Mouse (Mus musculus): ENCODE data around the gene Ell2.
"Not testable (repeated sequence)": the region's sequence is repeated elsewhere in the genome, so short reads cannot be mapped to it uniquely, and the experiment has no call there.

Ell2 gene

GRCm38 (mm10) chr13:75706457-75706856, at the start of gene Ell2:
TSS of gene Ell2 (plus strand) at chr13:75706757.
- DNase-seq = no peak

DNA sequence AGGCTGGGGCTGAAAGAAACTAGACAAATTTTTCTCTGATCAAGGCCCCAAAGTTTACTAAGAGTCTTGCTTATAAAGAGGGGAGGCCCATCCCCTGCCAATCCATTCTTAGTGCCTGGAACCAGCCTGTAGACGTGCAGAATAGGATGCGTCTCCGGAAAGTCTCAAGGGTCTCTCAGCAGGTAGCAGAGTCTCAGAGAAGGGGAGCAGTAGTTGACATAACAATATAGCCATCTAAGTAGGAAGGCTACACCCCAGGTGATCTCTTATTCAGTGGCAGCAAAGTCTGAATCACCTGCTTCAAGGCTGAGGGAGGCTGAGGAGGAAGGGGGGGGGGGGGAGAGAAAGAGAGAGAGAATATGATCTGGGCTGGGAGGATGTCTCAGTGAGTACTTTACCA, 21.1 kb upstream of the Ell2 start:
- DNase-seq = no peak

GRCm38 (mm10) chr13:75686995-75687394, 19.6 kb upstream of the Ell2 start:
- DNase-seq = no peak

- DNase-seq = no peak
These were observed 14.9 kb upstream of the Ell2 start for GRCm38 (mm10) chr13:75691625-75692024.

DNA sequence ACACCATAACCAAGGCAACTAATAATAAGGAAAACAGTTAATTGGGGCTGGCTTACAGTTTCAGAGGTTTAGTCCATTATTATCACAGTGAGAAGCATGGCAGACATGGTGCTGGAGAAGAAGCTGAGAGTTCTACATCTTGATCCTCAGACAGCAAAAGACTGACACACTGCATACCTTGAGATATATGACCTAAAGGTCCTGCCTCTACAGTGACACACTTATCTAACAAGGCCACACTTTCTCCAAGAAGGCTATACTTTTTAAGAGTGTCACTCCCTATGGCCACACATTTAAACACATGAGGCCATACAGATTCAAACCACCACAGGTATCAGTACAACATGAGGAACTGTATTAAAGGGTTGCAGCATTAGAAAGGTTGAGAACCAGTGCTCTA, 13.5 kb upstream of the Ell2 start:
- no peak for DNase-seq

DNA sequence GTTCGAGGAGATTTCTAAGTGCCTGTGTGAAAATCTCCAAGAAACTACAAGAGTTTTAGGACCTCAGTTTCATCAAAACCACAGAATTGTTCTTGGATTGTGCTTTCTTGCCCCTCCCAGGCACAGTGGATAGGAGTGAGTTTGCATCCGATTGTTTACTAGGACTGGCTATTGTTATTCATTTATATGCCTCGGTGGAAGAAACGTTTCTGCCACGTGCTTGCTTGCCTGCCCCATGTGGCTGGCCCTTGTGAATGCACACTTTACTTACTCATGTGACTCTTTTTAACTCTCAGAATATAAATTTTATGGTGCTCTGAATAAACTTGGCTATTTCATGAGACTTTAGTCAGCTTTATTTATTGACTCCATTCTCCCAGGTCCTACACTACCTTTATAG, 3.7 kb upstream of the Ell2 start:
- DNase-seq = no peak

- DNase-seq = peak; percentile 95 to 96
These were observed 592 bp downstream of the Ell2 start for GRCm38 (mm10) chr13:75706882-75707816.

- DNase-seq = peak; percentile 76 to 77
These were observed 1.5 kb downstream of the Ell2 start for GRCm38 (mm10) chr13:75707821-75708636.

DNA sequence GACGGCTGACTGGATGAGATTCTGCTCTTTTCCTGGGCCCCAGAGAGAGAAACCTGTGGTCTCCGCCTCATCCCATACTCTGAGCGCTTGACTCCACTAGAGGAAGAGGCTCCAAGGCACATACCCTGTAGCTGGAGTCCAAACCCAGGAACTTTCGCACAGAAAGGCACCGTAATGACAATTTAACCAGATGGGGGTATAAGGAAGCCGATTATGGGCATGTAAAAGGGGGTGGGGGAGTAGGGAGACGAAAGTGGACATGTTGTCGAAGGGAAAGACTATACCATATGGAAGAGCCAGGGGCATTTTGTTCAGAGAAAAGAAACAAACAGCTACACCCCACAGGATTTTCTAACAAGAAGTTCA, 2.1 kb downstream of the Ell2 start:
- no peak for DNase-seq

- no peak for DNase-seq
These were observed 2.6 kb downstream of the Ell2 start for GRCm38 (mm10) chr13:75709026-75709778.

DNA sequence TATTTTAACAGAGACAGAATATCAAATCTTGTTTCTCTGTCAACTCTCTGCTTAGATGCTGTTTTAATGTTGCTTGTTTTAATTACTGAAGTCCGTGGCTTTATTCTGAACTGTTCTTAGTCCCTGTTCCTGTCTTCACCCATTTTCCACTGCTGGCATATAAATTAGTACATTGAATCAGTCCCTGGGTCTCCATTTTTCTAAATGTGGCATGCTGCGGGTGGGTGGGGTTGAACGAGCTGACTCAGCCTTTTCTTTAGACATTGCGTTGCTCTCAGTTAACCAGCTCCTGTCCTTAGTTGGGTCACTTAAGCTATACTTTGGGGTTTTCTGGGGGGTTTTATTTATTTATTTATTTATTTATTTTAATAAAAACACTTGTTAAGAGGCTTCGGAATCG, 3.6 kb downstream of the Ell2 start:
- no peak for DNase-seq

- DNase-seq = not testable (repeated sequence)
These were observed 5.0 kb downstream of the Ell2 start for GRCm38 (mm10) chr13:75711517-75711916.

GRCm38 (mm10) chr13:75712544-75712943, 6.0 kb downstream of the Ell2 start:
- not testable (repeated sequence) for DNase-seq

DNA sequence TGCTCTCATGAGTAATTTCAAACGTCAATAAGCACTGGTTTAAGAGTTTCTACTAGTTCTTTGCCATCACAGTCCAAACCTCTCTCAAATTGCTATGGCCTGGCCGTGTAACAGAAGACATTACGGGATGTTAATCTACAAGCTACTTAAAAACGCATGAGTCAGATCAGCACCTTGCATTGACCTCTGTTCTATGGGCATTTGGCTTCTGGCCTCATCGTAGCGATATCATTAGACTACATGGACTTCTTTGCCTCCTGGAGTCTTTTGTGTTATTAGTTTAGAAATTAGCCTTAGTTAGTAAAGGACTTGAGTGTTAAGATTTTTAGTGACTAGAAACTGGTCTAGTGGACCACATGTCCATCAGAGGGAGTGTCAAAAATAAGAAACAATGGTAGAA, 7.8 kb downstream of the Ell2 start:
- no peak for DNase-seq

DNA sequence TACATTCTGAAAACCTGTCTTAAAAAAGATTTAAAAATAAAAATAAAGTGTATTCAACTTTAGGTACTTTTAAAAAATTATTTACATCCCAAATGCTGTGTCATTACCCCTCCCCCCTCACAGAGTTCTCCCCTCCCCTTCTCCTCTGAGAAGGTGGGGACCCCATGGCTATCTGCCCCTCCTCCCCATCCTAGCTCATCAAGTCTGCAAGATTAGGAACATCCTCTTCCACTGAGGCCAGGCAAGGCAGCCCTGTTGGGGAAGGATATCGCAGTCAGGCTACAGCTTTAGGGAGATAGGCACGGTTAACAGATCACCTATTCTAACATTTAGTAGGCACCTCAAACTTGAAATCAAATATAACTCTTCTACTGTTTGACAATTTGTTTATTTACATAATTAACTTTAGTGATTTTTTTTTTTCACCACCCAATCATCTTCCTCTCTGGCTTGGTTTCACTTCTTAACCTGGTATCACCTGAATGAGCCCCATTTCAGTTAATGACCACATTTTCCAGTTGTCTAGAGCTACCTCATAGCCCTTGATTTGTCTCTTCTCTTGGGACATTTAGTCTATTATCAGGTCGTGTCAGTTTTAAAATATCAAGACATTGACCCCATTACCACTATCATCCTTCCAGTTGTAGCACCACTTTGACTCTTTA, 11.2 kb downstream of the Ell2 start:
- DNase-seq = no peak

- DNase-seq = no peak
These were observed 11.8 kb downstream of the Ell2 start for GRCm38 (mm10) chr13:75718376-75718775.

DNA sequence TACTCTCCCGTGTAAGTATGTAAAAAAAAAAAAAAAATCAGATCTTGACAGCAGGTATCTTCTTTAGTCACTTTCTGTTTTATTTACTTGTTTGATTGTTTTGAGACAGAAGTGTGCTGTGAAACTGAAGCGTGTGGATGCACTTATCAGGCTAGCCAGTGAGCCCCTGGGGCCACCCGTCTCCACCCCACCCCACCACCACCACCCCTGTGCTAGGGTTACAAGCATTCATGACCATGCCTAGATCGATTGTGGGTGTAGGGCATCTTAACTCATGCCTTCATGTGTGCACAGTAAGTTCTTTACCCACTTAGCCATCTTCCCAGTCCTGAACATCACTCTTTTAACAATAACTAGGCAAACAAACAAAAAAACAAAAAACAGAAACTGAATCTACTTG, 13.1 kb downstream of the Ell2 start:
- no peak for DNase-seq

GRCm38 (mm10) chr13:75726569-75727373, 20.2 kb downstream of the Ell2 start:
- no peak for DNase-seq

GRCm38 (mm10) chr13:75727932-75728331, 21.4 kb downstream of the Ell2 start:
- DNase-seq = no peak

- DNase-seq = no peak
These were observed 23.3 kb downstream of the Ell2 start for GRCm38 (mm10) chr13:75729834-75730233.

DNA sequence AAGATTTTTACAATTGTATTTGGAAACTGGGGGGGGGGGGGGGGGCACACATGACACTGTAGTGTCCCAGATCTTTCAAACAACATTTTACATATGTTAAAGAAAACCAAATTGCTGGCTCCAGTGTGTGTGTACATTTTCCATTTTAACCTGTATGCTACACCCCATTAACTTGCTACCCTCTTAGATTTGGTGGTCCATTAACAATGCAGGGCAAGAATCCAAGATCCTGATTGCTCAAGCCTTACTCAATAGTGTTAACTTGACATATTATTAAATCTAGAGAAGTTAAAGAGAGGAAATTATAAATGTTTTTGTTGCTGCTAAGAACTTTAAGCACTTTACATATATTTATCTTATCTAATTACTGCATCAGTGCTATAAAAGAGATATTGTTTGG, 24.2 kb downstream of the Ell2 start:
- no peak for DNase-seq
